Mouse (Mus musculus): ENCODE measurements around the gene Vmn2r46. TPM values are rescaled to one million over a fixed set of nuclear protein-coding genes. Genes with fewer than 3 reads are reported as not detected.
"Not testable (repeated sequence)": the region's sequence is repeated elsewhere in the genome, so short reads cannot be mapped to it uniquely, and the experiment has no call there.

The Vmn2r46 gene
- total RNA-seq (2021) = not detected

- DNase-seq = not testable (repeated sequence)
Observed at GRCm38 (mm10) chr7:9770471-9770870, at the start of gene Vmn2r46. Gene Vmn2r46 (minus strand): TSS chr7:9770571.

Other genes starting within 250 kb of the Vmn2r46 start
- gene Vmn2r47, start 70.8 kb upstream of the Vmn2r46 start, total RNA-seq (2021) = not detected
- gene Vmn2r48, start 183.0 kb upstream of the Vmn2r46 start, total RNA-seq (2021) = not detected
- not detected for gene Vmn2r49, start 221.7 kb upstream of the Vmn2r46 start, total RNA-seq (2021)

All from layer of hippocampus, postnatal 36 days (tissue).